Mouse (Mus musculus): ENCODE measurements around the gene Agpat1. TPM values are rescaled to one million over a fixed set of nuclear protein-coding genes. Genes with fewer than 3 reads are reported as not detected.

Agpat1 gene
- 18.8 TPM for polyA plus RNA-seq (2017; shearing (Covaris generic))

DNA sequence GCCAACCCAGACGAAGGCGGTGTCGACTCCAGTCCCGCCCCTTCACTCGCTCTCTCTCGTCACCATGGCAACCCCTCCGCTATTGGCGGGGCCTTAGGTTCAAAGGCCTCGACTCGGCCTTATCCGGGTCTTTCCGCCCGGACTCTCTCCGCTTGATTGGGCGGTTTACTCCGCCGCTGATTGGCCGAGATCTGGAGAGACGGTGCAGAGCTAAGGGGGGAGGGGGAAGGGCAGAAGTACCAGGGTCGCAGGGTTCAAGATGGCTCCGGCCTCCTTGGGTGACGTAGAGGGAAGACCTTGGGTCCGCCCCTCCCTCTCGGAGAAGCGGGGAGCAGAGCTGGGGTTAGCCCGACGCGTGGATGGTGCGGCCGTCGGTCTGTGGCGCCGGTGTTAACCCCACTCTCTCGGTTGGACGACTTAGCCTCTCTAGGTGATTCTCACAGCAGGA is at the start of gene Agpat1:
Agpat1 (plus strand) TSS at position 202 of the 448 bp plus-strand sequence.

DNA sequence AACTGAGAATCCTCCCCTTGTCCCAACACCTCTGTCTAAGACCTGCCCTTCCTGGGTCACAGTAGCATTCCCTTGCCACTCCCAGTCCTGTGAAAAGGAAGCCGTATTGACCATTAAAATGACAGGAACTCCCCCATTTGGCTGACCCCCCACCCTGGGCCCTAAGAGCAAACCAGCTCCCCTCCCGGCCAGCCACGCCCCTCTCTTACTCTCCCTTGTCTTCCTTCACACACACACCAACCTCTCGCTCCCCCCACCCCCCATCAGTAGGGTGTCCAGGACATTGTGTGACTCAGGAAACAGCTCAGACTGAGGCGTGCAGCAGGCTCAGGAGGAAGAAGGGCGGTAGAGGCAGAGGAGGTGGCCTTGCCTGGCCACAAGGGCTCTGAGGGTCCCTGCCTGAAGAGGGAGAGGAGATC is 40.0 kb upstream of the Agpat1 start, which contains the start of gene Notch4:
Notch4 (plus strand) TSS at position 266 of the 419 bp plus-strand sequence.

DNA sequence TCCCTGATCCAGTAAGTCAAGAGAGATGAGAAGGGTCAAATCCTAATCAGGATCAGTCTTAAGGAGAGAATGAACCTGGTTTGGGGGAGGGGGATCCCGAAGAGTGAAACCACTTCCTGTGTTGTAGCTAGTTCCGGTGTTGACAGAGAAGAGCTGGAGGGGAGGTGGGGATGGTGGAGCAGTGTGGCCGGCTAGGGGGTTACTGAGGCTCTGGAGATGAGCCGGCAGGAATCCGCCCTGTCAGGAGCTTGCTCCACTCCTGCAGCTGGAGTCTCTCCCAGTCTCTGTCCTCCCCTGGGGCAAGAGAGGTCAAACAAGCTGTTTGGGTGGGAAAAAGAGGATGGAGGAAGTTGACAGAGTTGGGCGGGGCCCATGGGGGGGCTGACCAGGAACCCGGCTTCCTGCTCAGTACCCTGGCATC is 14.4 kb upstream of the Agpat1 start, which contains the start of gene Gpsm3:
Gpsm3 (plus strand) TSS at position 126 of the 421 bp plus-strand sequence.

DNA sequence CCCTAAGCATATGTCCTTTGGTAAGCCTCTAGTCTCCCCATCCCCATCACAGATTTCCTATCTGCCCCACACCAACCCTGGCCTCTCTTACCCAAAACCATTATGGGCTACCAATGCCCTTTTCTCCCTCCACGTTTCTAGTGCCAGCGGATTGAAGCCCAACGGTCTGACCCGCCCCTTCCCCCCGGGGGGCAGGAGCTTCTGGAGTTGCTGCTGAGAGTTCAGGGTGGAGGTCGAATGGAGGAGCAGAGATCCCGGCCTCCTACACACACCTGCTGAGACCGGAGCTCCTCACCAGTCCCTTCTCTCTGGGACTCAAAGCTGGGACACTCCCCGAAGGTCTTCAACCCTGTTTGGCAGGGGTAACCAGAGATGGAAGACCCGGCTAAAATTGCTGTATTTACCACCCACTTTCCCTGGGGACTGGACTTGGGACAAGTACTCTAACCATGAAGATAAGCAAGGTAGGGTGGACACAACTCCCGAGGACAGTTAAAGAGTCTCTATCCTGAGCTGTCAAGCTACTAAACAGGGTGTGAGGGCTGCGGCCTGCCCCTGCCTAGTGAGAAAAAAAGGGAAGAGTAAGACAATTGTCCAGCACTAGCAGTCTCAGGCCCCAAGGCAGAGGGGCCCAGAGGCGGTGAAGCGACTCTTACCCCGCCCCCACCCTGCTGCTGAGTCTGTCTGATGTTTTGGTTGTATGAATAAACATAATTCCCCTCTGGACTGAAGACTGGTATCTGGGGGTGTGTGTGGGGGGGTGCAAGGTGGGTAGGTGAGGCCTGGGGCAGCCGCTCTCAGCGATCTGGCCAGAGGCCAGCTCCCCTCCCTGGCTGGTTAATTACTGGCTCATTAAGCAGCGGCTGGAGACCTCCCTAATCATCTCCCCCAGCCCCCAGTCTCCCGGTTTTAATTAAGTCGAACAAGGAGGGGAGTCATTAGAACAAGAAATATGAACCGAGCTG is 12.8 kb upstream of the Agpat1 start, which contains the start of gene Pbx2:
Pbx2 (plus strand) TSS at position 238 of the 965 bp plus-strand sequence.

DNA sequence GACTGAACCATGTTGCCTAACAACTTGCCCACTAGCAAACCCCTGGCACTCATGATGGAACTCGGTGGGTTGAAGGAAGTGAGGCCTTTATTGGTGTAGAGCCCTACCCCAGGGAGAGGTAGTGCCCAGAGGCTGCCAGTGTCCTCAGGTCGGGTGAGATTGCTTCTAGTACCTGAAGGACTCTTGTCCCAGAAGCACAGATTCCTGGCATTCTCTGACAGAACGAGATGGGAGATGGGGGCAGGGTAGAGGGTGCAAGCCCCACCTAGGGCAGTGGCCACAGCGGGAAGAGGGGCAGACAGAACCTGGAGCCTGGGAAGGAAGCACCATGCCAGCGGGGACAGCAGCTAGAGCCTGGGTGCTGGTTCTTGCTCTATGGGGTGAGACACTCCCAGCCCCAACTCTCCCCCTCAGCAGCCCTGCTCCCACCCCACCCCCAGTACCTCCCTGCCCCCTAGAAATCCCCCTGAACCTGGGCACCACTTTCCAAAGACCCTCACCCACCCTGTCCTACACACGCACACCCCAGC is 6.4 kb upstream of the Agpat1 start, which contains the start of gene Ager:
Ager (plus strand) TSS at position 297 of the 530 bp plus-strand sequence.

DNA sequence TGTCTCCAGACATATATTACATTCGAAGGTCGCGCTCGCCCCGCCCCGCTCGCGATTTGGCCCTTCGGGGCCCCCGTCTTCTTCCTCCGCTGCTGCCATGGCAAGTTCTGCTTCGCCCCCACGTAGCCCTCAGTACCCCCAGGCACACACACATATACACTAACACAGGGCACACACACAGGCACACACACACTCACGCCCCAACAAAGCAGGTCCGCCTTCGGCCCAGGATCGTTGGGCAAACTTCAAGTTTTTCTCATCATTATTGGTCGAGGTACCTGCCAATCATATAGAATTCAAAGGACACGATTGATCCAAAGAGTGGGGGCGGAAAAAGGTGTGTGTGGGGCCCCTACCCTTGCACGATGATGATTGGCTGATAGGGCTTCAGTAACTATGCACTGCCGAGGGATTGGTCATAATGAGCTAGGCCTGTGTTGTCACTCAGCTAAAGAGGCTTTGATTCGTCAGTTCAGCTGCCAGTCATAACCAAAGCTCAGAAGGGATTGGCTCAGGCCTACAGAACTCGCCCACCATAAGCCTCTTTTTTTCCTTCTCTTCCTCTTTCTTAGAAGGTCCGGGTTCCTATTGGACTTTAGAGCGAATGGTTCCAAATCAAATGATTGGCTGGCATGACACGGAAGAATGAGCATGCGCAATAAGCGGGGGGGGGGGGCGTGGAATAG is 544 bp upstream of the Agpat1 start, which contains the start of gene Rnf5:
Rnf5 (minus strand) TSS at position 316 of the 686 bp plus-strand sequence.

DNA sequence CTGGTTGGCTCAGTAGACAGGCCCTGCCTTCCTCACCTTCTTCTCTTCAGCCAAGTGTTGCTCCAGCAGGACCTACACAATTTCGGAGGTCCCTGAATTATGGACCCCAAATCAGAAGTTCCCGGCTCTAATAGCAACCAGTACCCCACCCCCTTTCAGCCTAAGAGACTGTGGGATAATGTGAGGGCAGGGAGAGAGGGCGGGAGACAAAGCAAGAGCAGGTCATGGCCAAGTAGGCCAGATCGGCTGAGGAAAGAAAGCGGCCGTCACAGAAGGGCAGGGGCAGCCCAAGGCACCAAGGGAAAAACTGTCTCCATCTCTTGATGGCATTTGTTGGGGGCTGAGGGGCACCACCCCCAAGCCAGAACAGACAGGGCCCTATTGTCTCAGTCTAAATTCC is 11.8 kb downstream of the Agpat1 start, which contains the start of gene Egfl8:
Egfl8 (minus strand) TSS at position 101 of the 400 bp plus-strand sequence.

DNA sequence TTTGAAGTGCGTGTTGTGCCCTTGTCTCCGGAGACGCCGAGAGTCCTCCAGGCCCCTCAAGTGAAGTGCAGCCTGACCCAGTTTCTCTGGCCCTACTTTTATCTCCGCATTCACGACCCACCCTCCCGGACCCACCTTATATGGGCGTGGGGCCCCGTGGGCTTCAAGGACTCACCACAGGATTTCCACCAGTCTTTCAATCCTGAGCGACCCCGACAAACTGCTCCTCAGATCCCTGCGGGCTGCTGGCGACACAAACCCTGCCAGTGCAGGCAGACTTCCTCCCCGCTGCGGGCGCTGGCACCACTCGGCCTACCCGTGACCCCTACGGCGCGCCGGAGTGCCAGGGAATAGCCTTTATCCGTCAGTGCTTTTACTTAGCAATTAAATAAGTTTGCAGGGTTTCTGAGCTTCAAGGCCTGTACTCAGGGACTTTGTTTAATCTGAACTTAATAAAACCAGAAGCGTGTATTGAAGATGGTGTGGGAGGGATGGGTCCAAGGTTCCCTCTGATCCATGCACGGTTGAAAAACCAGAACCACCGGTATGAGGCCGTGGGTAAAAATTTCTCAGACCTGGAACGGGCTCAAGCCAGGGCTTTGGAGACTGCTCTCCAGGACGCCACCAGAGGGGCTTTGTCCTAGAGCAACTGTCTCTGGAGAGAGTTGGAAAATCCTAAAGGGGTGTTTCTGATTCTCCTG is 24.0 kb downstream of the Agpat1 start, which contains the start of gene Ppt2:
Ppt2 (minus strand) TSS at position 568 of the 701 bp plus-strand sequence.

DNA sequence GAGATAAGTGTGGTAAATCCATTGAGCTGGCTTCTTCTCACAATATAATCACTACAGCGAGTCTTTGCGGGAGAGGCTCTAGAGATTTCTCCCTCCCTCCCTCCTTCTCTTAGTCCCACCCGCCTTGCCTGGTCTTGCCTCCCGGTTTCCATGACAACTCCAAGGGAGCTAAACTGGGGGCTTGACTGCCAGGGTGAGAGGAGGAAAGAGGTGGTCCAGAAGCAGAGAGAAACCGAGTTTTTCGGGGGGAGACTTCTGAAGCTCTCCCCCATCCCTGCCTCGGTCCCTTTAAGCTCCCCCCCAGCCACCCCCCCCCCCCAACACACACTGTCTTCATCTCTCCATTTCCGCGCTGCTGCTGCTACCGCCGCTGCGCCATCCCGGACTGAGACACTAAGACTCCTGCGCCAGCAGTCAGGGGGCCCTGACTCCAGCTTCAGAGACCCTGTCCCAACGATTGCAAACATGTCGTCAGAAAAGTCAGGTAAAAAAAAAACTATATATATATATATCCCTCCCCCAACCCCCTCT is 25.2 kb downstream of the Agpat1 start, which contains the start of gene Prrt1:
Prrt1 (plus strand) TSS at position 313 of the 531 bp plus-strand sequence.

DNA sequence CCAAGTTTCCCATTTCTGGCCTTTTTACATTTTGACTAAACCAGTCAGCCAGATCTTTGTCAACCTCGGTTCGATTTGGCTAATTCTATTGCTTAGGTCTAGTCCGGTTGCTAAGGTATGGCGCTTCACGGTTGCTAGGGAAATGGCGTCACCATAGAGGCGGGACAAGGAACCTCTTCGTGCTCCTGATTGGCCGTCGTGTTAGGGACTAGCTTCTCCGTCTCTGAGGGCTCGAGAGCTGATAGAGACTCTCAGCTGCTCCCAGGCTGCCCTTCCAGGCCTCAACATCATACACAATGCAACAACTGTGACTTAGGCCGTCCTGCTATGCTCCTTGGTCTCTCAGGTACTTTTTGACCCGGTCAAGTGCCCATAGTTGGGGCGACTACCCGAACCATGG is 40.5 kb downstream of the Agpat1 start, which contains the start of gene Fkbpl:
Fkbpl (plus strand) TSS at position 157 of the 400 bp plus-strand sequence.

DNA sequence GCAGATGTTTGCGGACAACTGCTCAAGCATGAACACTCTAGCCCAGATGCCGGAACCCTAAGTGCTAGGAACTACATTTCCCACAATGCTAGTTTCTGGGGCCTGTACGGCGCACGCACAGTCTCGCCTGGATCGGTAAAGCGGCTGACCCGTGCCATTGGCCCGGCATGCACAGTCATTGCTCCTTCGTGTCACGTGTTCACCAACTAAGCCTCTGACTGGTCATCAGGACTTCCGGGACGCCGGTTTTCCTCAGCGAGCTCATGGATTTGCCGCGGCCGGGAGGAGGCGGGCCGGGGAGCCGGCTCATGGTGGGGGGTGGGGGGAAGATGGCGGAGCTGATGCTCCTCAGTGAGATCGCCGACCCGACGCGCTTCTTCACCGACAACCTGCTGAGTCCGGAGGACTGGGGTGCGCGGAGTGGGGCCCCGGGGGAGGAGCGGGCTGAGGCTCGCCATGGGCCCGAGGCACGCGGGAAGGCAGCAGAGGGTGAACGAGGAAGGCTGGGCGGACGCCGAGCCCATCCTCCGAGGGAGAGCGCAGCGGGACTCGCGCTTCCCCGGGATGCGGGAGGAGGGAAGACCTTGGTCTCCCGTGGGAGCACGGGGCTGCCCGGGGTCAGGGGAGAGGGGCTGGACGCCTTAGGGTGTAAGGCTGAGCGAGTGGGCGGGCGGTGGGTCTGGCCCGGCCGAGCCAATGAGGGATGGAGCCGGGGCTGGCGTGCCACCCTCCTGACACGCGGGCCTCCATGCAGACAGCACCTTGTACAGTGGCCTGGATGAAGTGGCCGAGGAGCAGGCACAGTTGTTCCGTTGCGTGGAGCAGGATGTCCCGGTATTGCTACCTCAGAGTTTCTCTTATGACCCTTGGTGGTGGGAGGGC is 43.1 kb downstream of the Agpat1 start, which contains the start of gene Atf6b:
Atf6b (plus strand) TSS at position 241 of the 882 bp plus-strand sequence.

Other genes with a start within 250 kb of the Agpat1 start
- gene Btnl2, start 249.4 kb upstream of the Agpat1 start, polyA plus RNA-seq (2017; shearing (Covaris generic)) = 0.15 TPM
- not detected for gene Btnl1, start 227.1 kb upstream of the Agpat1 start, polyA plus RNA-seq (2017; shearing (Covaris generic))
- gene BC051142, start 205.4 kb upstream of the Agpat1 start, polyA plus RNA-seq (2017; shearing (Covaris generic)) = 1.2 TPM
- gene Btnl4, start 126.9 kb upstream of the Agpat1 start, polyA plus RNA-seq (2017; shearing (Covaris generic)) = not detected
- not detected for gene Btnl6, start 86.9 kb upstream of the Agpat1 start, polyA plus RNA-seq (2017; shearing (Covaris generic))
- gene Notch4, start 40.0 kb upstream of the Agpat1 start, polyA plus RNA-seq (2017; shearing (Covaris generic)) = 1.9 TPM
- gene Gpsm3, start 14.5 kb upstream of the Agpat1 start, polyA plus RNA-seq (2017; shearing (Covaris generic)) = 194 TPM
- 5.6 TPM for gene Pbx2, start 13.0 kb upstream of the Agpat1 start, polyA plus RNA-seq (2017; shearing (Covaris generic))
- gene Ager, start 6.4 kb upstream of the Agpat1 start, polyA plus RNA-seq (2017; shearing (Covaris generic)) = not detected
- gene Rnf5, start 572 bp upstream of the Agpat1 start, polyA plus RNA-seq (2017; shearing (Covaris generic)) = 59.0 TPM
- gene Egfl8, start 11.7 kb downstream of the Agpat1 start, polyA plus RNA-seq (2017; shearing (Covaris generic)) = 3.2 TPM
- gene Ppt2, start 24.2 kb downstream of the Agpat1 start, polyA plus RNA-seq (2017; shearing (Covaris generic)) = 28.8 TPM
- 20.9 TPM for gene Prrt1, start 25.3 kb downstream of the Agpat1 start, polyA plus RNA-seq (2017; shearing (Covaris generic))
- 1.00 TPM for gene Fkbpl, start 40.5 kb downstream of the Agpat1 start, polyA plus RNA-seq (2017; shearing (Covaris generic))
- 55.9 TPM for gene Atf6b, start 42.9 kb downstream of the Agpat1 start, polyA plus RNA-seq (2017; shearing (Covaris generic))
- 0.02 TPM for gene Tnxb, start 66.3 kb downstream of the Agpat1 start, polyA plus RNA-seq (2017; shearing (Covaris generic))
- not detected for gene C4b, start 139.6 kb downstream of the Agpat1 start, polyA plus RNA-seq (2017; shearing (Covaris generic))
- not detected for gene Cyp21a1, start 200.3 kb downstream of the Agpat1 start, polyA plus RNA-seq (2017; shearing (Covaris generic))
- gene Stk19, start 232.7 kb downstream of the Agpat1 start, polyA plus RNA-seq (2017; shearing (Covaris generic)) = 22.8 TPM
- gene Dxo, start 232.8 kb downstream of the Agpat1 start, polyA plus RNA-seq (2017; shearing (Covaris generic)) = 93.8 TPM
- 117 TPM for gene Skiv2l, start 245.9 kb downstream of the Agpat1 start, polyA plus RNA-seq (2017; shearing (Covaris generic))
- 34.7 TPM for gene Nelfe, start 246.1 kb downstream of the Agpat1 start, polyA plus RNA-seq (2017; shearing (Covaris generic))